Mouse (Mus musculus) large intestine, adult 2 months (tissue): ENCODE results near the gene Gm49394. TPM values are rescaled to one million over a fixed set of nuclear protein-coding genes. Genes with fewer than 3 reads are reported as not detected.

Experiments
- DNase-seq: peaks from one replicate; pipeline ENCODE4 v3.0.0-alpha.2; 2012; ENCODE audit warnings: low read depth, low spot score
- WGBS: fragments of 180-500 bp; shearing (Covaris S2); methylation state at CpG from one replicate; pipeline ENCODE4 v1.1.7; 2018; 5-methylcytosine and 5-hydroxymethylcytosine counted together
- polyA plus RNA-seq: library from polyadenylated mRNA; depleted of rRNA; stranded (reverse); fragments of >200 nt; gene quantifications from 2 replicates; pipeline ENCODE4 v1.2.3, GENCODE M21; 2012; rRNA removed

Gm49394 gene
- 0.15 TPM in 1 of 2 replicates, not detected in the other for polyA plus RNA-seq

DNA sequence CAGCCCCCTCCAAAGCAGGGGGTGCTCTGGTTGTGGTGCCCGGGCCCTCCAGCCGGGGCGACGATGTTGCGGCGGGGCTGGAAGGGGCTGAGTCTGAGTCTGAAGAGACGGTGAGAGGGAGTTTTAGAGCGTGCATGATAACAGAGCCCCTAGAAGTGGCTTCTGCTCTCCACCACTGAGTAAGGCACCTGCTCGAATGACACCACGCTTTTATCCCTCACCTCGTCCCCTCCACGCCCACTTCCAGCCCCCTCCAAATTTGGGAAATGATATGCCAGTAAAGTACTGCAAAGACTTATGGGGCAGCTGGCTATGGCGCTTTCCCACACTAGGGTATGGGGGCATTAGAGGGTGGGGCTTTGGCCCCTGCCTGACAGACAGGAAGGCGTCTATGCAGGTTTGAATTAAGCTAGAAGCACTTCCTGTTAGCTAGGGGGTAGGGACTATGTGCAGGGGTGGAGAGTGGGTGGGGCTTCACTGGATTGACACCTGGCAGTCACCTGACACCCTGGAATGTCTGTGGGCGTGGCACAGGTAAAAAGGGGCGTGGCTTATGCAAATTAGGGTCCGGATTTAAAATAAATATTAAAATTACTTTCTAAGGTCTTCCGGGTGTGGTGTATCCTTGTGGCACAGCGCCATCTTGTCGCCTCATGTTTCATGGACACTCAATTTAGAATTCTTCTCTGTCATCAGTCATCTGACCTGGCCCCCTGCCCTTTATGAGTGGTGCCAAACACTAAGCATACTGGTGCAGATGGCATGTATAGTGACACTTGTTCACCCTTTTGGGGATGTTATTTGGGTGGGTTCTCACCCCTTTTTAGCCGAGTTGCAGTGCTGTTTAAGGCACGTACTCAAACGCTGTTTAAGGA, at the start of gene Gm49394:
Gene Gm49394, minus strand, starts transcription at position 192 of the 875 bp plus-strand sequence.
- WGBS = 85% methylated on average over 23 of the region's 23 CpGs
- no peak for DNase-seq

DNA sequence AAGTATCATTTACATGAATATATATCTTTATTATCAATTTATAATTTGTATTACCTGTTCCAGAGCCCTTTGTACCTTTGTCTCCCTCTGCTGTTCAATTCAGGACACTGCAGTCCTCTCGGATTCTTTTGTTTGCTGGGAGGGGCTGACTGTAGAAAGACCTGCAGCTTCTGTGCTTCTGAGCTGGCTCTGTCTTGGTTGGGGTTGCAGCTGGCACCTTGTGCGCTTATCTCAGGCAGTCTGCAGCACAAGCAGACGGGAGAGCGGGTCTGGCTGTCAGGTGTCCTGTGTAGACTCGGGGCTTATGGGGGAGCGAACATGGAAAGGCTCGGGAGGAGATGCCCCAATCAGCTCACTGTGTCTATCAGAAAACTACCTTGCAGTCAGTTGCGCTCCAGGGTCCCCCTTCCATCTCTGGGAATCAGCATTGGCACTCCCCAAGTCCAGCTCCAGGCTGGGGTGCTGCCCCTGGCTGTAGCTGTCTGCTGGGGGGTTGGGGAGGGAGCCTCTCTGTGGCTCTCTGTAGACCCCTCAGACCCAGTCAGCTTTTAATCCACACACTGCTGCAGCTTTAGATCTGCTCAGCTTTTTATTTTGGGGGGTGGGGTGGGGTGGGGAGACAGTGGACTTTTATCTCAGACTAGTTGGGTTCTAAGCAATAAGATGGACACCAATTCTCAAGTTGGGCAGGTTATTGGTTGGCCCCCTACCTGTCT, 45.2 kb upstream of the Gm49394 start:
- DNase-seq = peak; percentile 22
- 20% methylated on average over 8 of the region's 8 CpGs for WGBS

DNA sequence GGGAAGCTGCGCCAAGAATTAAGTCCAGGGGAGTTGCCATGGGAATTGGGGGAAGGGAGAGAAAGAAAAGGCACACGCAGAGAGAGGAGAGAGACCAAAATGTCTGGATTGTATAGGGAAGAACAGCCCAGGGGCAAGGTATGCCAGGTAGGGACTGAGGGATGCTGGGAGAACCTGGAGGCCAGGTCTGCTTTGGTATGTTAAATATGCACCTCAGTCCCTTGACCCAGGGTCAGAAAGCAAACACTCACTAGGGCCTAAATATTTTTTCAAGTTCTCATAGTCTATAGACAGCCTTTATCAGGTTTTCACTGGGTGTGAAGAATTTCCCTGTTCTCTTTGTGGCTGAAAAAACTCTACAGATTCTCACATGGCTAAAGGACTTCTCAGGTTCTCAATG, 37.1 kb upstream of the Gm49394 start:
- WGBS = 75% methylated on average over 2 of the region's 2 CpGs
- no peak for DNase-seq

DNA sequence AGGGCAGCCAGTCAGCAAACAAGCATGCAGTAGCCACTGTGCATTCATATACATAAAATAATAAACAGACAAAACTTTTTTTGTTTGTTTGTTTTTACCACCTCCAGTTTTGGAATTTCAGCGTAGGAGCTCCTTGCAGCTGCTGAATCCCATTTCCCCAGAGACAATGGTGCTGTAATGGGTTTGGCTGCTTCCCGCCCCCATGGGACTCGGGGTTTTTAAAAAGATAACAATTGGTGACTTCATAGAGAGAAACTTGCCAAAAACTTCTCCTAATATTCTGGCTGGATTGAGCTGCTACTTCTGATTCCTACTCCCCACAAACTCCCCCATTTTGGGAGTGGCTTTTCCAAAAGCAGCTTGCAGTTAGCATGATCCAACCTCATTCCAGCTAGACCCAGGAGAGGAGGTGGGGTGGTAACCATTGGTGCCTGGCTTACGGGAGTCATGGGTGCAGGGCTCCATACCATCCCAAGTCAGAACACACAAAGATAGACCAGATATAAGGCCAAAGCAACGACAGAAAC, 29.7 kb upstream of the Gm49394 start:
- DNase-seq = no peak
- WGBS = 62% methylated on average over 5 of the region's 5 CpGs

DNA sequence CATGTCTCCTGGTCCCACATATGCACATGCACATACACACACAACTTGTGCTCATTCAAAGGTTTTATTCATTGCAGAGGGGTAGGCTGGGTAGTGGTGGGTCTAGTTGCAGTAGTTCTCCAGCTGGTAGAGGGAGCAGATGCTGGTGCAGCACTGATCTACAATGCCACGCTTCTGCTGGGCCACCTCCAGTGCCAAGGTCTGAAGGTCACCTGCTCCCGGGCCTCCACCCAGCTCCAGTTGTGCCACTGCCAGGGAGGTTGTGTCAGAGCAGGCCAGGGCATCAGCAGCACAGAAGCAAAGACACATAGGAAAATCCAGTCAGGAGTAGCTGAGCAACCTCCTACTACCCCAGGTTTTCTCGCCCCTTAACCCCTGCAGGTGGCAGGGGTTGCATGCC, 8.9 kb upstream of the Gm49394 start:
- 46% methylated on average over 3 of the region's 3 CpGs for WGBS
- DNase-seq = no peak

DNA sequence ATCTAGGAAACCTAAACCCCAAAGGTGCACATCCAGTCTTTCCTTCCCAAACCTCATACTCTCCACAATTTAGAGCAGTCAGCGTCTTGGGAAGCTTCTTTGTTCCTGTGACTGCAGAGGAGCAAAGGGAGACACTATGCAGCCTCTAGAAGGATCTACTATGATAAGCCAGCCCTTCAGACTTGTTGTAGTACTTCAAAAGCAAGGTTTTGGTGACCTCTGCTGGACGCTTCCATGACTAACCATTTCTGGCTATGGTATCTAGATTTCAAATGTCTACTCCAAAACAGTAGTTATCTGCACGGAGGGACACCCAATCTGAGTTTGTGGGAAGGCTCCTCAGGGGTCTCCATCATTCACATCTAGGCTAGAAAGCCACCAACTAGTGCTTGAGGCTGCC, 5.9 kb upstream of the Gm49394 start:
- peak; percentile 31 for DNase-seq
- 6% methylated on average over 3 of the region's 3 CpGs for WGBS

DNA sequence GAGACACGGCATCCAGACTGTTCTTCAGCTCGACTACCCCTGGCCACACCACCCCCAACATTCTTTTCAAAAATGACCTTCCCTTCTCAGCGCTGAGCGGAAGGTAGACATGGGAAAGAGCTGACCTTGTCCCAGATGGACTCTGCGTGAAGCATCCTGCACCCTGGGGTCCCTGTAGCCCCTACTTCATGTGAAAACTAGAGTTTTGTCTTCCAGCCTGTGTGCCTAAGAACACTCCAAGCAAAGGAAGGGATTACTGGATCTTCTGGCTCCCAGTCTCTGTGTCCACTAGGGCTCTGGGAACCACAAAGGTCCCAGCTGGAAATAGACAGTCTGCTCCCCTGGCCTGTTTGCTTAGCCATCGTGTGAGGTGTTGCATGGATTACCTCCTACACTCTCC, 5.4 kb upstream of the Gm49394 start:
- 68% methylated on average over 6 of the region's 6 CpGs for WGBS
- no peak for DNase-seq

DNA sequence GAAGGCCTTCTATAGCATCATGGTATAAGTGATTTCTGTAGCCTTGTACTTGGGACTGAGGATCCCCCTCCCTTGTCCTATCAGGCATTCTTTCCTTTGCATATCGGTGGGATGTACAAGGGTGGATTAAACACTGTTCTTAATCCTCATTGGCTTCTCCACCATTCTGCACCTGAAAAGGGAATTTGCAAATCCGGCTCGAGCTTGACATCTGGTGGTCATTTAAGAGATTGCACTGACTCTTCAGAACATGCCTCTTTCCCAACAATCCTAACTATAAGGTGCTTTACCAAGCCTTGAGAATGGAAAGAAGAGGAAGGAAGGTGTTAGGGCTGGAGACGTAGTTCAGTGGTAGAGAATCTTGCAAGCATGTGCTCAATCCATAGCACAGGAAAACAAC, 2.4 kb upstream of the Gm49394 start:
- peak; percentile 29 for DNase-seq
- 8% methylated on average over 4 of the region's 4 CpGs for WGBS

DNA sequence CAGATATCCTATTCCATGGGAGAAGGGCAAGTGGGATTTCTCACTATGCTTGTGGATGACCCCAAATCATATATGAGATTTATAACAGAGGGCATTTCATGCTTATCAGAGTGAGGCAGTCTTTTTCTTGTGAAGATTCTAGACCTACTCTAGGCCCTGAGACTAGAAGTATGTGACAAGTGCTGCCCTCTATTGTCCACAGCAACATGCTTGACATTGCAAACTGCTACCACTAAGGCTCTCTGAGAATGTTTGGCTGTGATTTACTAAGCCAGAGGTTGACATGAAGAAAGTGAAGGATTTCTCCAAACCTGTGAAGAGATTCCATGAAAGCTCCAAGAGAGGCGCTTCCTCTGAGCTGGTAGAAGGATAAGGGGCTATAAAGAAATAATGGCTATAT, 1.3 kb upstream of the Gm49394 start:
- WGBS = 100% methylated on average over 1 of the region's 1 CpGs
- no peak for DNase-seq

DNA sequence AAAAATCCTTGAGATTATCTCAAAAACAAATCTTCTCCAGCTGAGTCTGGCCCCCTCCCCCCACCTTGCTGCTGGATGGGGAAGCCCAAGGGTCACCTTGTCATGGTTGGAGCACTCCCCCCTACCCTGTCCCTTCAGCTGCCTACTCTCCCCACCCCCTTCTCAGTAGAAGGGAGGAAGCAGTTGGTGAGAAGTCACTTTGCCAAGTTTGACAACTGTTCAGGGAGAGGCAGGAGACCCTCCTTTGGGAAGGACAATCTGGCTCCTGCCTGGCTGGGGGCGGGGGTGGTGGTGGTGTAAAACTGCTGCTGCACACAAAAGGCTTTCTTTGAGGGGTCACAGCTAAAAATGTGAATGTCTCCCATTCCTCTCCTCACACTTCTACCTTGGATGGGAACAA, 1.4 kb downstream of the Gm49394 start:
- no peak for DNase-seq
- WGBS = 95% methylated on average over 1 of the region's 1 CpGs

DNA sequence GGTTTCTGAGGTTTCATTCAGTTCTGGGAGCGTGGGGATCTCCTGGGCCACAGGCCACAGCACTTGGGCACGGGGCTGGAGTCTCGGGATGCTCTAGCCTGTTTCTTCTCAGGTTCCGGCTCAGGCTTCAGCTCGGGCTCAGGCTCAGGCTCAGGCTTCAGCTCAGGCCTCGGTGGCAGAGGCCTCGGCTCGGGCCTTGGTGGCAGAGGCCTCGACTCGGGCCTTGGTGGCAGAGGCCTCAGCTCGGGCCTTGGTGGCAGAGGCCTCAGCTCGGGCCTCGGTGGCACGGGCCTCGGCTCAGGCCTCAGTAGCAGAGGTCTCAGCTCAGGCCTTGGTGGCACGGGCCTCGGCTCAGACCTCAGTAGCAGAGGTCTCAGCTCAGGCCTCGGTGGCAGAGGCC, 2.2 kb downstream of the Gm49394 start:
- WGBS = 93% methylated on average over 18 of the region's 18 CpGs
- DNase-seq = no peak

DNA sequence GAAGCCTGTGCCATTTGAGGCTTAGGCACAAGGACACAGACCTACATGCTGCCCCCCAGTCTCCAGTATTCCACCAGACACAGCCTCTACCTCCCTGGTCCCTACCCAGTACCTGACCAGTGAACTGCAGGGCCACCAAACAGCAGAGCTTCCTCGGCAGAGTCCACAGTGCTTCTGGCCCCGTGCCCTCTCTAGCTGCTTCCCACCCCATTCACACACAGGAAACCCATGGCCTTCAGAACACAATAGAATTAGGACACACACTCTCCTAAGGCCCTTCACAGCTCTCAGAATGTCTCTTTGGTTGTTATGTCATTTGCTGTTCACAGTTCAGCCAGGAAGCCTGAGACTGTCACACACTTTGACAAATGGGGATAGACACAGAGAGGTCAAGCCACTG, 3.1 kb downstream of the Gm49394 start, which contains the start of gene Igf2:
Gene Igf2, minus strand, starts transcription at position 158 of the 400 bp plus-strand sequence.
- WGBS = 66% methylated on average over 2 of the region's 2 CpGs
- DNase-seq = no peak

DNA sequence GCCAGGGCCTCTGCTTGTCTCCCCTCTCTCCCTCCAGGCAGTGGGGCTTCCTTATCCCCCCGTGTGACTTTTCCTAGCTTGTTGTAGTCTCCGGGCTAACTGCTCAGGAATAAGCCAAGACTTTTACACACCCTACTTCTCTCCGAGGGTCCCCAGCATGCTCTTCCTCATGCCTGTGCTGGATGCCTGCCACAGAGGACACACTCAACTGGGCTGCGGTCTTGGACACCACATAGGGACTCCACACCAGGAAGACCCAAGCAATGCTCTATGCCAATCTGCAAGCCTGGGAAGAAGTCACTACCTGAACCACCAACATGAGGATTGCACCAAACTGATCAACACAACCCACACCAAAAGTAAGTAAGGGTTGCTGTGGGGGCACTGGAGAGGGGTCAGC, 3.6 kb downstream of the Gm49394 start:
- 84% methylated on average over 4 of the region's 4 CpGs for WGBS
- DNase-seq = no peak

DNA sequence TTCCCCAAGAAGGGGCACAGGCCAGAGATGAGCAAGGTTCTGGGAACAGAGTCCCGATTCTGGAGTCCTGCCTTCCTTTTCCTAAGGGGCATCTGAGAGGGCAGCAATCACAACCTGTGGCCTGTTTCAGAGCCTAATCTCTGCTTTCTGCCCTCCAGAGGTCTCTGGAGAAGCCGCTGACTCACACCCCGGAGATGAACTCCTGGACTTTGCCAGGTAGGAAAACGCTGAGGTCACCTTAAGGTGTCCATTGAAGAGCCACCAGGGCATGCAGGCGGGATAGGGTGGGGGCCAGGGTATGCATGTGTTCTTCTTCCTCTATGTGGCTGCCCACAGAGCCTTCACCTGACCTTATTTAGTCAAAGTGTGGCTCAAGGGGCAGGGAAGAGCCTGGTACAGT, 4.4 kb downstream of the Gm49394 start:
- 63% methylated on average over 5 of the region's 5 CpGs for WGBS
- no peak for DNase-seq

DNA sequence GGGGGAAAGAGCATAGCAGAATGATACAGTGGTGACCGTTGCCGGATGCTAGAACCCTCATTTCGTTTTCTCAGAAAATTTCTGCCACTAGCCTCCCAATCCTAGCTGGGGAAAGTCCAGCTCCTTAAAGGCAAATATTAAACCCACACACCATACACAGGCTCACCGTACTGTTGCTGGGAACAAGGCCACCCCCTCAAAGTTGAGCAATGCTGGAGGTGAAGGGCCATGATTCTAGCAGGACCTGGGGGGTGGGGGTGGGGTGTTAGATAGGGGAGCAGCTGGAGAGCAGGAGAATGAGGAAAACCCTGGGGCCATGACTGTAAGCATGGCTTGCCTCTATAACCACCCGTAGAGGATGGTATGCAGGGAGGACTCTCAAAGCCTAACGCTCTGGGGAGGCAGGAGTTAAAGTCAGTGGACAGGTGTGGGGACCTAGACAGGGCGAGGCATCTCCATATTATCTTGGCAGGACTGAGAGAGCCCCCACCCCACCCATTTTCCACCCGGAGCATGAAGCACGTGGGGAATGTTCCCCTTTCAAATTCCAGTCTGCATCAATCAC, 5.2 kb downstream of the Gm49394 start:
- WGBS = 13% methylated on average over 9 of the region's 9 CpGs
- DNase-seq = no peak

DNA sequence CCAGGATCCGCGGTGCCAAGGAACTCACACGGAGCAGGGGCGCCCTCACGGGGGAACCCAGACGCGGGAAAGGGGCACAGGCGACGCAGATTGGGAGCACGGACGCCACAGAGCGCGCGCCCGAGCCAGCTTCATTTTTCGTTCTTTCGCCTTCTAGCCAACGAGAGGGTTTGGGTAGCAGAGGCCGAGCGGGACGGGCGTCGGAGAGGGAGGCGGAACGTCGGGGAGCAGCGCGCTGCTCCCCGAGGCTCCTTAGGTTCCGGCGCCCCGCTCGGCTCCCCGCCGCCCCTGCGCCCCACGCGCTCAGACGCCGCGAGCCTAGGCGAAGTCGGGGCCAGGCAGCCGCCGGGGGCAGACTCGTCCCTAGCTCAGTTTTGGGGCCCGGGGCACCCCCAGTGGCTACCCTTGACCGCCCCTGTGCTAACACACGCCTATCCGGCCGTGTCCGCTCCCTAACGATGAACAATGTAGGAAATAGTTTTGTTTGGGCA, 5.8 kb downstream of the Gm49394 start:
- no peak for DNase-seq
- 2% methylated on average over 53 of the region's 53 CpGs for WGBS

DNA sequence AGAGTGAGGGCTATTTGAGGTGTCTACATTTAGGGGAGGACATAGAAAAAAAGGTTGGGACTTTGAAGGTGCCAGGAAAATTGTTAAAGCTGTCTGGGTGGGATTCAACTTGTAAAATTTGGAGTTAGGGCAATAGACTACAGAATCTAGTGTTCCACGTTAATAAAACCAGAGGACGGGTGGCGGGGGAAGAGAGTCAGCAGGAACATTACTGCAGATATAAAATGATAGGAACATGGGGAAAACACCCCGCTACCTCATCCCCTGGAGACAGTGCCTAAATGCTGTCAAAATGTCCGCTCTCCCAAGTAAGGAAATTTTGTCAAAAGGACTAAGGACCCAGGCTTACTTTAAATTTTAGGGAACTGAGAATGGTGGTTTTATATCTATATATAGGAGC, 6.6 kb downstream of the Gm49394 start:
- WGBS = 54% methylated on average over 5 of the region's 5 CpGs

DNA sequence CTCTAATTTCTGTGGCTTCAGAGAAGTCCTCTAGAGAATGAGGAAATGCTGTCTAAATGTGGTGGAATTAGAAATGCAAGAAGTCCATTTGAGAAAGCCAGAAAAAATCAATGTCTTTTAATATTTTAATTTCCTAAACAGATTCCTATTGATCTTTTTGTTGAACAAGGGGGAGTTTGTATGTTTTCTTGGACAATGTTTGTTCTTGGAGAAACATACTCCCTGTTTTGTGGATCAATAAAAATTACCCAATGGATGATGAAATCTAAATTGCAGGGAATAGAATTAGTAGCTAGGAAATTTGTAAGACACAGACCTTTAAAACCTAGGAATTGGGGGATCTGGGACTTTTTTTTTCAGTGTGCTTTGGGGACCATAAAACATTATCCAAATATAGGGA, 7.9 kb downstream of the Gm49394 start:
- DNase-seq = no peak

More for the DNA sequence above, 6.6 kb downstream of the Gm49394 start:
- DNase-seq = no peak

DNA sequence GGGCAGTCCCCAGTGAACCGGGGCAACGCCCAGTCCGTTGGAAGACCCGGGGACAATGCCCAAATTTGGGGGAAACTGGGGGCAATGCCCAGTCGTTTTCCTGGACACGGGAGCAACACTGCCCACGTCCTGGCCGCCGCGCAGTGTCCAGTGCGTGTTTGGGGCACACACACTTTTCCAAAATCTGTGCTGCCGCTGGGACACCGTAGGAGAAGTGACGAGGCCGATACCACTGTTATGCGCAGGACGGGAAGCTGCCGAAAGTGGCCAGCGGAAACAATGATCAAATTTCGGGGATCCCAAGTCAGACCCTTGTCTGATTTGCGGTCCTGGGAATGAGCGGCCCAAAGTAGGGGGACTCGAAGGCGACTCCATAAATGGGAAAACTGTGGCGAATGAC, 8.7 kb downstream of the Gm49394 start:
- WGBS = 12% methylated on average over 25 of the region's 25 CpGs
- no peak for DNase-seq

DNA sequence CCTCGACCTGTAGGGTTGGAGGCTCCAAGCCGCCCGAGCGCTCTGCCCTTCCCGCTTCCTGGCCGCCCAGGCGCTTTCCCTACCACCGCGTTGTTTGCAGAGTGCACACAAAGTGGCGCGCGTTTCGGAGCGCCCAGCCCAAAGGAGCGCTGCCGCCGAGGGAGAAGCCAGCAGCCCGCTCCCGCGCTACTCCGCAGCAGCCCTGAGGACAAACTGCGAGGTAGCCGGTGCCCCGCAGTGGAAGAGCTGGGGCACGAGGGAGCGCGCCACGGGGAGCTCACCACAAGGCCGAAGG, 9.1 kb downstream of the Gm49394 start:
- no peak for DNase-seq
- 3% methylated on average over 29 of the region's 29 CpGs for WGBS
